Mouse (Mus musculus) CD4-positive helper T cell, adult 2 months (primary cell): ENCODE results near the gene Taf10.
A peak's percentile ranks its signal among the peaks of the same experiment; 100 is the strongest.

Experiments
- DNase-seq: peaks from one replicate; pipeline ENCODE4 v3.0.0-alpha.2; 2012; ENCODE audit warnings: low read depth, missing footprints, low spot score

Taf10 gene

GRCm38 (mm10) chr7:105743926-105744590 is at the start of gene Taf10:
TSS of gene Taf10 (minus strand) at chr7:105744361.
- DNase-seq, result peak; percentile 95

GRCm38 (mm10) chr7:105793701-105794100 is 49.5 kb upstream of the Taf10 start:
- DNase-seq, result no peak

- no peak for DNase-seq
Observed at GRCm38 (mm10) chr7:105791147-105791546, 47.0 kb upstream of the Taf10 start.

- peak; percentile 17 for DNase-seq
Observed at GRCm38 (mm10) chr7:105787285-105788140, 43.4 kb upstream of the Taf10 start, which contains the start of gene Dchs1. TSS of gene Dchs1 (minus strand) at chr7:105787654.

GRCm38 (mm10) chr7:105786506-105787284 is 42.5 kb upstream of the Taf10 start:
- no peak for DNase-seq

GRCm38 (mm10) chr7:105784556-105784955 is 40.4 kb upstream of the Taf10 start:
- DNase-seq, result no peak

GRCm38 (mm10) chr7:105783861-105784260 is 39.7 kb upstream of the Taf10 start:
- DNase-seq, result no peak

- peak; percentile 15 for DNase-seq
Observed at GRCm38 (mm10) chr7:105778553-105779265, 34.5 kb upstream of the Taf10 start.

GRCm38 (mm10) chr7:105777797-105778552 is 33.8 kb upstream of the Taf10 start:
- DNase-seq, result no peak

GRCm38 (mm10) chr7:105777316-105777715 is 33.2 kb upstream of the Taf10 start:
- no peak for DNase-seq

- no peak for DNase-seq
Observed at GRCm38 (mm10) chr7:105776026-105776425, 31.9 kb upstream of the Taf10 start.

GRCm38 (mm10) chr7:105774661-105775060 is 30.5 kb upstream of the Taf10 start:
- DNase-seq, result no peak

- DNase-seq, result no peak
Observed at GRCm38 (mm10) chr7:105773041-105773440, 28.9 kb upstream of the Taf10 start.

- no peak for DNase-seq
Observed at GRCm38 (mm10) chr7:105772331-105772730, 28.2 kb upstream of the Taf10 start.

- no peak for DNase-seq
Observed at GRCm38 (mm10) chr7:105769959-105770358, 25.8 kb upstream of the Taf10 start.

- DNase-seq, result no peak
Observed at GRCm38 (mm10) chr7:105767729-105768165, 23.6 kb upstream of the Taf10 start.

- DNase-seq, result no peak
Observed at GRCm38 (mm10) chr7:105764331-105764730, 20.2 kb upstream of the Taf10 start.

- no peak for DNase-seq
Observed at GRCm38 (mm10) chr7:105762517-105763270, 18.5 kb upstream of the Taf10 start.

GRCm38 (mm10) chr7:105761813-105762484 is 17.8 kb upstream of the Taf10 start:
- DNase-seq, result no peak
